Mouse (Mus musculus) c-Kit-positive CD71-positive TER-119-positive erythroid progenitor cells, embryonic 14.5 days (primary cell): Measurements from ENCODE around the gene Nckap1l.

Experiments used
- DNase-seq: peaks from one replicate; pipeline ENCODE4 v3.0.0-alpha.2; 2013; ENCODE audit warnings: low spot score

Gene Nckap1l

DNA sequence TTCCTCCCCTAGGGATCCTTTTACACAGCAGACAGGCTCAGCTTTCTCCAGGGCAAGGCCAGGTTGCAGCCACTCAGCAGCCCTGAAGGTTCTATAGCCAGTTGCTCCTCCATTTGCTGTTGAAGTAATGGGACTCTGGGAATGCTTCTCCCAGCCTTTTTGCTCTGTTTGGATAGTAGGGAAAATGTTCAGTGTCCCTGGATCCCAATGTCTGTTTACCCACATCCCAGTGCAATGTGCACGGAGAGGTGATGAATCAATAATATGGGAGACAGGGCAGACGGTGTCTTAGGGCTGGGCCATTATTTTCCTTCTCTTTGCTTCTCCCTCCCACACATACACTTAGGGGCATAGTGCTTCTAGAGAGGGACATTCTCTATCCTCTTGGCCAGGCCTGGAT, 85.7 kb downstream of the Nckap1l start:
- no peak for DNase-seq

DNA sequence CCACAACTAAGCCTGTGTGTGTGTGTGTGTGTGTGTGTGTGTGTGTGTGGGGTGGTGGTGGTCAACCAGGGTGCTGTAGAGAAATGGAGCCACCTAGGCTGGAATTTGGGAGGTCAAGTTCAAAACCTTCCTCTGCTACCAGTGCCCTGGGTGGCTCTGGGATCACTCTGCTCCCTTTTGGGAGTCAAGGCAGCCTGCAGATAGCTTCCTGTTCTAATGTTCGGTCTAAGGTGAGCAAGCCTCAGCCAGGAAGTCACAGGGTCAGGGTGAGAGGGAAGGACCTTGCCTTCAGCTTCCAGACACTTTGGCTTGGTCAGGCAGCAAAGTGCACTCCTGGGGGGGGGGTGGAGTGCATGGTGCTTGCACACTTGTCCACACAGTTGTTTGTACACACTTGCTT, 87.1 kb downstream of the Nckap1l start:
- DNase-seq = no peak

DNA sequence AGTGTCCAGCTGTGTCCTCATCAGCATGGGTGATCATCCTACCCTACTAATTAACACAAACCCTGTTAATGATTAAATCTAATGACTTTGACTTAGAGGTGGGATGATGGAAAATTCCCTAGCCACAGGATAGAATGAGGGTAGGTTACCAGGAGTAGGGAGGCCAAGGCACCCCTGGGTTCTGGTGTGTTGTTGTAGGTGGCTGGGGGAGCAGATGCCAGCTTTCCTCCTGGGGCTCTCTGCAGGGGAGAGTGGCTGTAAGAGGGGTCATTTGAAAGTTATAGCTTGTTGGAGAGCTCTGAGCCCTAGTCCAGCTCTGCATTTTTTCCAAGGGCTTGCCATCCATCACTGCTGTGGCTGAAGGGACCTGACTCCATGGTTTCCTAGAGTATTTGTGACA, 88.9 kb downstream of the Nckap1l start:
- DNase-seq = no peak

DNA sequence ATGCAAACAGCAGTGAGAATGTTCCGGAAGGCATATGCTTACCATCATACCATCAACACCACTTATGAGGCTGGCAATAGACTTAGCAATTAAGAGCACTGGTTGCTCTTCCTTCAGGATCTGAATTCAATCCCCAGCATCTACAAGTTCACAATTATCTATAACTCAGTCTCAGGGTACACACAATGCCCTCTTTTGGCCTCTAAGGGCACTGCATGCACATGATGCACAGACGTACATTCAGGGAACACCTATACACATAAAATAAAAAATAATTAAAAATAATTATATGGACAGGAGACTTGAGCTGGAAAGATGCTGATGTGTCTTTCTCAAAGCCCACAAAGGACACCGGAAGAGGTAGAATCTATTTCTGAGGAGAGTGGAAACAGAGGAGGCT, 94.4 kb downstream of the Nckap1l start:
- DNase-seq = no peak
